Mouse (Mus musculus) brain, embryonic 14.5 days (tissue): ENCODE data around the gene Artn.

ENCODE experiments used
- CTCF ChIP-seq: fragments of 200-500 bp; IDR thresholded peaks from 2 replicates; pipeline ENCODE4 v1.5.1; 2012; ENCODE audit warnings: inconsistent platforms, mild to moderate bottlenecking, moderate library complexity, borderline replicate concordance; ENCODE audit not compliant: insufficient read depth, insufficient read length; ENCODE audit errors: extremely low read depth
- POLR2A ChIP-seq: fragments of 200-500 bp; IDR thresholded peaks from 2 replicates; pipeline ENCODE4 v1.6.1; 2012; ENCODE audit warnings: mild to moderate bottlenecking, inconsistent platforms, borderline replicate concordance; ENCODE audit not compliant: poor library complexity, insufficient read depth, insufficient read length, severe bottlenecking; ENCODE audit errors: extremely low read depth

GRCm38 (mm10) chr4:117974719-117975118, 45.2 kb upstream of the Artn start:
- no peak for TF ChIP-seq CTCF
- TF ChIP-seq POLR2A, result no peak
